Mouse (Mus musculus): ENCODE measurements around the gene Clk3. TPM values are rescaled to one million over a fixed set of nuclear protein-coding genes. Genes with fewer than 3 reads are reported as not detected.

Clk3 gene
- total and polyA plus RNA-seq, 3 experiments = 27.6 to 61.7 (median 33.8) TPM

DNA sequence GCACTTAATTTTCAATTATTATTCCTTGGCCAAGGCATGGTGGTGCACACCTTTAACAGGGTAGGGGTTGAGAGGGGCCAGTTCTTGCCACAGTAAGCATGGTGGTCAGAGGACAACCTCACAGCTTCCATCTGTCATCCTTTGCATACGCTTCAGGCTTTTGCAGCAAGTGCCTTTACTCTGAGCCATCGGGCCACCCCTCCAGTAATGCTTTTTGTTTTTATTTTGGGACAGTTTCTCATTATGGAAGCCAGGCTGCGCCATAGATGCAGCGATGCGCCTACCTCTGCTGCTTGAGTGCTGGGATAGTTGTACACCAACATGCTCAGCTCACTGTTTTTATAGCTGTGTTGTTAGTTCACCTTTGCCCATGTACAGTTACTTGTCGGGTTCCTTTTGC, 32.1 kb downstream of the Clk3 start:
- H3K79me2 ChIP-seq (replicated peaks; ENCODE audit: control insufficient read depth, insufficient read depth, low read length) = no peaks in the 10 kb centered on the region
- WGBS = 97% methylated on average over 6 of the region's 6 CpGs
- intact Hi-C loops (cut with DNase I) = no loop called here
- TF ChIP-seq POLR2A (IDR thresholded peaks at IDR 0.05; ENCODE audit: insufficient read depth, low read depth, low read length) = no peak
- TF ChIP-seq CTCF (IDR thresholded peaks at IDR 0.05) = no peak
- TF ChIP-seq EP300 (IDR thresholded peaks at IDR 0.05; ENCODE audit: insufficient read depth, low read depth, low read length) = no peak
- no peak for DNase-seq
- no peaks in the 10 kb centered on the region for H3K27me3 ChIP-seq (ENCODE audit: control insufficient read depth, insufficient read depth, low read length)
- H3K4me1 ChIP-seq (ENCODE audit: control insufficient read depth, insufficient read depth, low read length) = peaks cover 8% of the 10 kb centered on the region
- H3K4me3 ChIP-seq = no peak overlapping the region
- H3K9ac ChIP-seq (ENCODE audit: low read depth, low read length) = no peak overlapping the region
- no peak overlapping the region for H3K27ac ChIP-seq
- peaks cover 10% of the 10 kb centered on the region for H3K36me3 ChIP-seq (ENCODE audit: control insufficient read depth, insufficient read depth, low read length)

GRCm38 (mm10) chr9:57728312-57728711, 37.3 kb downstream of the Clk3 start:
- intact Hi-C loops (cut with DNase I) = no loop called here
- WGBS = 85% methylated on average over 1 of the region's 1 CpGs
- Histone ChIP-seq H3K4me1 (ENCODE audit: control insufficient read depth, insufficient read depth, low read length) (peaks cover 5% of the 10 kb centered on the region), H3K27me3 (ENCODE audit: control insufficient read depth, insufficient read depth, low read length) (no peaks in the 10 kb centered on the region), H3K36me3 (ENCODE audit: control insufficient read depth, insufficient read depth, low read length) (peaks cover 10% of the 10 kb centered on the region), H3K9ac (ENCODE audit: low read depth, low read length) (no peak overlapping the region), H3K4me3 (no peak overlapping the region), H3K79me2 (replicated peaks; ENCODE audit: control insufficient read depth, insufficient read depth, low read length) (no peaks in the 10 kb centered on the region), H3K27ac (no peak overlapping the region)
- TF ChIP-seq CTCF (IDR thresholded peaks at IDR 0.05) (0 out of 2 replicates have a peak, but pooled peaks have one; percentile 16), EP300 (IDR thresholded peaks at IDR 0.05; ENCODE audit: insufficient read depth, low read depth, low read length) (no peak)
- no peak for DNase-seq

GRCm38 (mm10) chr9:57724701-57725100, 41.0 kb downstream of the Clk3 start:
- no peak overlapping the region for H3K27ac ChIP-seq
- no peak for DNase-seq
- WGBS = 98% methylated on average over 3 of the region's 3 CpGs
- no peaks in the 10 kb centered on the region for H3K27me3 ChIP-seq (ENCODE audit: control insufficient read depth, insufficient read depth, low read length)
- H3K79me2 ChIP-seq (replicated peaks; ENCODE audit: control insufficient read depth, insufficient read depth, low read length) = no peaks in the 10 kb centered on the region
- H3K36me3 ChIP-seq (ENCODE audit: control insufficient read depth, insufficient read depth, low read length) = peaks cover 27% of the 10 kb centered on the region
- intact Hi-C loops (cut with DNase I) = no loop called here
- TF ChIP-seq POLR2A (IDR thresholded peaks at IDR 0.05; ENCODE audit: insufficient read depth, low read depth, low read length) (no peak), EP300 (IDR thresholded peaks at IDR 0.05; ENCODE audit: insufficient read depth, low read depth, low read length) (no peak), CTCF (IDR thresholded peaks at IDR 0.05) (no peak)
- no peak overlapping the region for H3K4me3 ChIP-seq
- H3K4me1 ChIP-seq (ENCODE audit: control insufficient read depth, insufficient read depth, low read length) = peaks cover 11% of the 10 kb centered on the region
- H3K9ac ChIP-seq (ENCODE audit: low read depth, low read length) = no peak overlapping the region

GRCm38 (mm10) chr9:57723796-57724195, 41.9 kb downstream of the Clk3 start:
- Histone ChIP-seq H3K4me1 (ENCODE audit: control insufficient read depth, insufficient read depth, low read length) (peaks cover 11% of the 10 kb centered on the region), H3K27me3 (ENCODE audit: control insufficient read depth, insufficient read depth, low read length) (no peaks in the 10 kb centered on the region), H3K9ac (ENCODE audit: low read depth, low read length) (no peak overlapping the region), H3K4me3 (no peak overlapping the region), H3K79me2 (replicated peaks; ENCODE audit: control insufficient read depth, insufficient read depth, low read length) (no peaks in the 10 kb centered on the region), H3K36me3 (ENCODE audit: control insufficient read depth, insufficient read depth, low read length) (peaks cover 28% of the 10 kb centered on the region), H3K27ac (peak overlapping the region; percentile 84)
- DNase-seq = no peak
- WGBS = 32% methylated on average over 5 of the region's 5 CpGs
- TF ChIP-seq POLR2A (IDR thresholded peaks at IDR 0.05; ENCODE audit: insufficient read depth, low read depth, low read length) = no peak
- no peak for TF ChIP-seq EP300 (IDR thresholded peaks at IDR 0.05; ENCODE audit: insufficient read depth, low read depth, low read length)
- TF ChIP-seq CTCF (IDR thresholded peaks at IDR 0.05) = no peak
- intact Hi-C loops (cut with DNase I) = no loop called here

DNA sequence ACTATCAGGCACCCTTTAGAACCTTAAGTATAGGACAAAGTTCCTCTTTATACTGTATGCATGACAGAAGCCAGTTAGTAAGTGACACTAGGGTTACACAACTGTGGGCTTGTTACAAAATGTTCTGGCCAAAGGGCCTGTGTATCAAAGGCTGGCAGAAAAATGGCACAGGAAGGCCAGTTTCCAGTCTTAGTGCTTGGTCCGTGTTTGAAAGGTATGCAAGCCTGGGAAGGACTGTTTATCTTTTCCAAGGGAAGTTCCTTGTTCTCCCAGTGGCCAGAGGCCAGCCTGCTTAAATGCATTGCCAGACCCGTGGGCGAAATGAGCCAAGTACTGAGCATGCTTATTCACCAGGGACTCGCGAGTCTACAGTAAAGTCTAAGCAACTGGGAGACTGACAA, 42.3 kb downstream of the Clk3 start:
- intact Hi-C loops (cut with DNase I) = no loop called here
- Histone ChIP-seq H3K4me1 (ENCODE audit: control insufficient read depth, insufficient read depth, low read length) (peaks cover 11% of the 10 kb centered on the region), H3K27me3 (ENCODE audit: control insufficient read depth, insufficient read depth, low read length) (no peaks in the 10 kb centered on the region), H3K4me3 (no peak overlapping the region), H3K79me2 (replicated peaks; ENCODE audit: control insufficient read depth, insufficient read depth, low read length) (no peaks in the 10 kb centered on the region), H3K9ac (ENCODE audit: low read depth, low read length) (no peak overlapping the region), H3K36me3 (ENCODE audit: control insufficient read depth, insufficient read depth, low read length) (peaks cover 28% of the 10 kb centered on the region), H3K27ac (peak overlapping the region; percentile 84)
- TF ChIP-seq CTCF (IDR thresholded peaks at IDR 0.05) (no peak), POLR2A (IDR thresholded peaks at IDR 0.05; ENCODE audit: insufficient read depth, low read depth, low read length) (peak; percentile 60; the same call in 1 of the 2 replicates), EP300 (IDR thresholded peaks at IDR 0.05; ENCODE audit: insufficient read depth, low read depth, low read length) (peak; percentile 99)
- peak; percentile 77 to 88 for DNase-seq
- WGBS = 1% methylated on average over 5 of the region's 5 CpGs

- Histone ChIP-seq H3K36me3 (ENCODE audit: control insufficient read depth, insufficient read depth, low read length) (peaks cover 27% of the 10 kb centered on the region), H3K27me3 (ENCODE audit: control insufficient read depth, insufficient read depth, low read length) (no peaks in the 10 kb centered on the region), H3K4me3 (no peak overlapping the region), H3K27ac (peak overlapping the region; percentile 84), H3K4me1 (ENCODE audit: control insufficient read depth, insufficient read depth, low read length) (peaks cover 11% of the 10 kb centered on the region), H3K79me2 (replicated peaks; ENCODE audit: control insufficient read depth, insufficient read depth, low read length) (no peaks in the 10 kb centered on the region), H3K9ac (ENCODE audit: low read depth, low read length) (no peak overlapping the region)
- TF ChIP-seq CTCF (IDR thresholded peaks at IDR 0.05) (no peak), POLR2A (IDR thresholded peaks at IDR 0.05; ENCODE audit: insufficient read depth, low read depth, low read length) (no peak), EP300 (IDR thresholded peaks at IDR 0.05; ENCODE audit: insufficient read depth, low read depth, low read length) (no peak)
- WGBS = 85% methylated on average over 1 of the region's 1 CpGs
- intact Hi-C loops (cut with DNase I) = no loop called here
- DNase-seq = no peak
These were observed 43.3 kb downstream of the Clk3 start for GRCm38 (mm10) chr9:57722371-57722770.
